Mouse (Mus musculus) cerebellum, adult 9-11 months (tissue): ENCODE data around the gene Iqca.

ENCODE experiments used
- DNase-seq: peaks from one replicate; pipeline ENCODE4 v3.0.0; 2022

The Iqca gene

GRCm38 (mm10) chr1:90153099-90153744, at the start of gene Iqca:
TSS of gene Iqca (minus strand) at chr1:90153401.
- DNase-seq: peak; percentile 3

GRCm38 (mm10) chr1:90202207-90202978, 49.2 kb upstream of the Iqca start:
- DNase-seq: peak; percentile 79

GRCm38 (mm10) chr1:90201655-90202054, 48.5 kb upstream of the Iqca start:
- DNase-seq: no peak

DNA sequence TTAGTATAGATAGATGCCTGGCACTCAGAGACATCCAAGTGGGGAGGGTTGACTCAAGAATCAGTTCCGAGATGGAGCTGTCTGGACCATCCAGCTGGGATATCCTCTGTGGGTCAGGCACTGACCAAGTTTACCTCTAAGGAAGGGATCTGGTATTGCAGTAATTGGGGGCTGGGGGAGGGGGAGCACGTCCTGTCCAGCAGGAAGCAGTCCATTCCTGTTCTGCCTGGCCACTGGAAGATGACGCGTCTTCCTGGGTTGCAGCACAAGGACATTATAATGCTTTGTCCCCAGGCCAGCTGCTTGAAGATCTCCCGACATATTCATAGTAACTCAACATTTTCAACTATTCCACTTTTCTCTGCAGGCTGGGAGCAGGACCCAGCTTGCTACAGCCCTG, 48.0 kb upstream of the Iqca start:
- DNase-seq: no peak

DNA sequence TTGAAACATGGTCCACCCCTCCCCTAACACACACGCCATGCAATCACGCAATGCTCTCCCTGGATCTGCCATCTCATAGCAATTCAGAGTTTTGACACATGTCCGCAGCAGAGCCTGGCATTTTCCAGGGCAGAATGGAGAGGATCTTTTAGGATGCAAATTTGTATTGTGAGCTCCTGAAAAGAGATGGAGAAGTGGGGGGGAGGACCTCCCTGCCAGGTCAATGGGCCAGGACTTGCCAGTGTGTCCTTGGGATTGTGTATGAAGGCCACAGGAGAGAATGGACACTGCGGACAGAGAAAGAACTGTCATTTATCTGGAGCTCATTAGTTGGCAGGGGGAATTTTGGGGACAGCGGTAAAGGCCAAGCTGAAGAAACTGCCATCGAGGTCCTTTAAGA, 35.8 kb upstream of the Iqca start:
- no peak for DNase-seq

- no peak for DNase-seq
Measured at GRCm38 (mm10) chr1:90186874-90187273, 33.7 kb upstream of the Iqca start.

DNA sequence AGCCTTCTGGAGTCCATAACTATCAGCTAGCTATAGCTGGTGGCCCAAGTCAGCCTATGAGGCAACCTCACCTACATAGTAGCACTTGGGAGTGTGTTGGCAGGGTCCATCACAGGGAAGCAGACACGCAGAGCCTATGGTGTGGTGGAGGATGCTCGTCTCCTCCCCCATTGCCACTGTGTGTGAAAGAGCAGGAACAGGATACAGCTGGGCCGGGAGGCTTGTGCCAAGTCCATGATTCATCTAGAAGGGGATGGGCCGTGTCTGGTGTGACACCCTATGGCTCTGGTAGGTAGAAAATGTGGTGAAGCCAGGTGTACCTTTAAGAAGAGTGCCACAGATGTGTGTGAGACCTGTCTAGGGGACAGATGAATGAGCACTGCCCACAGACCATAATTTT, 33.0 kb upstream of the Iqca start:
- no peak for DNase-seq

- DNase-seq: no peak
Measured at GRCm38 (mm10) chr1:90183602-90184001, 30.4 kb upstream of the Iqca start.

DNA sequence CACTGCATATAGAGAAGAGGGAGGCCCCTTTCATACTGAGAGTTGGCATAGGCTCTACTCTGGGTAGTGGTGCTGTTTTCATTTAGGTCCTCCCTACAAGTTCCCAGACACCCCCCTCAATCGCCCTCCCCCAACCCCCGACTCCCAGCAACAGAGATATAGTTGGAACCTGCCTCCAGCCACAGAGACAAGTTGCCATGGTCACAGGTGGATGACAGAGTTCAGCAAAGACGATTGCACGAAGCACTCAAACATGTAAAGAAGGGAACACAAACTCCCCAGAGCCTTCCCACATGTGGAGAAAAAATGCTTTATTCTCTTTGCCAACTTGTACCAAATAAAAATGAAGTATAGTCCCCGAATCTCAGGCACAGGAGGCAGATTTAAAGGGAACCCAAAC, 29.3 kb upstream of the Iqca start:
- no peak for DNase-seq

DNA sequence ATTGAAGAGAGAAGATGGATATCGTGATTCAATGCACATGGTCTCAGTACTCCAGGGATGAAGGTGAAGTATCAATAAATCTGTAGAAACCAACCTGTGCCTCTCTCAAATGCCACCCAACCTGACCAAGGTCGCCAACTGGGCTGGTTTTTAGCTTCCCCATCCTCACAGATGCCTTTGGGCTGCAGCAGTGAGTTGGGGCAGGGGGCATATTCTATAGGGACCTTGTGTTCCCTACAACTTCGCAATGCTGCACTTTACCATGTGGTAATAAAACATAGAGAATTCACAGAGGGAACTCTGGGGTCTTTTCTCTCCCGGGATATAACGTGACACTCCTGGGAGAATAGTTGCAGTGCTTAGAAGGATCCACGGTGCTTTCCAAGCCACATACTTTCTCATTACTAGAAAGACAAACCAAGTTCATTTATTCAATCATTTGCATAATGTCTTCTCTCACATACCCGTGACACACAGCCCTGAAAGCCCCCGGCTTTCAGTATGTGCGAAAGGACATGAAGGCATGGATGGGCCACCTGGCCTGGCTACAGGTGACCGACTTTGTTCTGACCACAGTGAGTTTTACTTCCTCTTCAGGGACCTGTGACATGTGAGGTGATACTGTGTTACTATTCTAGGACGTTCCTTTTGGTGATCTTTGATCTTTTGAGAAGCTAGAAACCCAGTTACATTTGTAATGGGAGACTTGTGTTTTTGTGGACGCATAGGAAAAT, 27.9 kb upstream of the Iqca start:
- no peak for DNase-seq

DNA sequence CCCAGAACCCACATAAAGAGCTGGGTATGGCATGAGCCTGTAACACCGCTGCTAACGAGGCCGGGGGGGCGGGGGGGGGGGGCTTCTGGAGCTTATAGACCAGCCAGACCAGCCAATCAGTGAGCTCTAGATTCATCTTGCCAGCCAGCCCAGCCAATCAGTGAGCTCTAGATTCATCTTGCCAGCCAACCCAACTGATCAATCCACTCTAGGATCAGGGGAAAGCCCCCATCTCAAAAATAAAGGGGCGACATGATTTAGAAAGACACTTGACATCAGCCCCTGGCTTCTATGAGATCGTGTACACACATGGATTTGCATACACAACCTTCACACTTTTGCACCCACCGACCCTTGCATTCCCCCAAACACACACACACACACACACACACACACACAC, 27.3 kb upstream of the Iqca start:
- no peak for DNase-seq

DNA sequence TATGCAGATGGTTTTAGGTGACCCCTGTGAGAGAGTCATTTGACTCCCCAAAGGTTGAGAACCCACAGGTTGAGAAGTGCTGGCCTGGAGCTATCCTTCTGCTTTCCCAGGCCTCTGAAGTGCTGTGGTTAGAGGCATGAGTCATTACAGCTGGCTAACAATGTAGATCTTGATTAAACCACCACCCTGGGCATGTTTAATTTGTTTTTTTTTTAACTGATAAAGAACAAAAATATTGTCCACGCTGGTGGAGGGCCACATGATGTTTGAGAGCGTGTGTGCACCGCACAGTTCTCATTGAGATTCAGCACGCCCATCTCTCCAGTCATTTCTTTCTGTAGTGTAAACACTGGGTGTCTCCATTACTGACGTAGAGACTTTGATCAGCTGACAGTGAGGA, 24.8 kb upstream of the Iqca start:
- DNase-seq: no peak

DNA sequence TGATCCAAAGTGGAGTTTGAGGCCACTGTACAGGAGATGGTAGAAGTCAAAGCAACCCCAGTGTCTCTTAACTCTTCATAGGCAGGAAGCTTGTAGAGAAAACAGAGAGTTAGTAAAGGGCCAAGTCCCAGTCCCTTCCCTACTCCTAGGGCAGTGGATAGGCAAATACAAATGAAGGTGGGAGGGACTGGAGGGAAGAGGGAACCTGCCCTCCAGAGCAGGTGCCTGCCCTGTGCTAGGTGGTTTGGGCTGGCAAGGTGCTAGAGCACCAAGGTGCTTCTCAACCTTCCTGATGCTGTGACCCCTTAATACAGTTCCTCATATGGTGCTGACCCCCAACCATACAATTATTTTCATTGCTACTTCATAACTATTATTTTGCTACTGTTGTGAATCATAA, 24.4 kb upstream of the Iqca start:
- DNase-seq: no peak

DNA sequence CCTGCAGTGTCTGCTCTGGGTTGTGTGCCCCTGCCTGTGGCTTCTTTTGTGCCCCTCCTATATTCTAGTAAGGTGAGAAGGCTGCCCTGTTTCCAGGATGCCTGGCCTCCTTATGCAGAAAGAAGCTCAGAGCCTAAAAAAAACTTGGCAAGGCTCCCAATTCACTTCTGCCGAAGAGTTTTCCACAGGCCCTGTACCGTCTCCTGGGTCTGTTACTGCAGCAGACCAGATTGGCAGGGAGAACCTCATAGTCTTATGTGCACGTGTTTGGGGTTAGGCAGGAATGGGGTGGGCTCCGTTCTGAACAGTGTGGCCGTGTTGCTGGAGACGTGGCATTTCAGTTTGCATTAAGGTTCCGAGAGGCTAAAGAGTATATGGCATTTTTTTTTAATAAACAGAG, 23.0 kb upstream of the Iqca start:
- DNase-seq: no peak

DNA sequence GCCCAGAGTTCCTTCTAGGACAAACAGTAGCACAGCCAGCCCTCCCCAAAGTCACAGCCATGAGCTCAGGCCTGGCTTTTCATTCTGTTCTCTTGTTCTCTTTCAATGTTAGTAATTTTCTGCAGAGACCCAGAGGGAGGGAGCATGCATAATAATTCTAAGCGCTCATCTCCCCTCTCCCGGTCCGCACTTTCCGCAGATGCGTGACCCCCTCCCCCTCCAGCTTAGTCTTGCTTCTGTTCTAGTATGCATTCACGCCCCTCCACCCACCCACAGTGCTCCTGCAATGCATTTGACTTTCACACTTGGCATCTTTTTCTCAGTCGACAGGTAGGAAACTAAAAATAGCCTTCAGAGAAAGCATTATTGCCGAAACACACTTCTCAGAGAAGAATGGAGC, 21.1 kb upstream of the Iqca start:
- DNase-seq: no peak

DNA sequence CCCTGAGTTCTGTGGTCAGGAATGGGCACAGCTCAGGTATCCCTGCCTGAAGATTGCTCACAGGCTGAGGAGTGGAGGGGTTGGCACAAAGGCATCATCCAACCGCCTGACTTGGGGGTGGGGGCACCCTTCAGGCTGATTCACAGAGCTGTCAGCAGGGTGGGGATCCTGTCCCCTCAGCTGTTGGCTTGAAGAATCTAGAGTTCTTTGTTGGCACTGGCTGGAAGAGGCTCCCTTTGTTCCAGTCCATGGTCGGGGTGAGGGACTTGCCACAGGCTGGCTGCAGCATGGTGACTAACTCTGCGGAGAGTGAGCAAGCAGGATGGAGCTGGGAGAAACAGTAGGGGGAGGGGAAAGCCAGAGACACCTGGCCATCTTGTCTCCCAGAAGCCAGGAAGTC, 11.1 kb upstream of the Iqca start:
- DNase-seq: no peak

- DNase-seq: no peak
Measured at GRCm38 (mm10) chr1:90163161-90163560, 10.0 kb upstream of the Iqca start.

DNA sequence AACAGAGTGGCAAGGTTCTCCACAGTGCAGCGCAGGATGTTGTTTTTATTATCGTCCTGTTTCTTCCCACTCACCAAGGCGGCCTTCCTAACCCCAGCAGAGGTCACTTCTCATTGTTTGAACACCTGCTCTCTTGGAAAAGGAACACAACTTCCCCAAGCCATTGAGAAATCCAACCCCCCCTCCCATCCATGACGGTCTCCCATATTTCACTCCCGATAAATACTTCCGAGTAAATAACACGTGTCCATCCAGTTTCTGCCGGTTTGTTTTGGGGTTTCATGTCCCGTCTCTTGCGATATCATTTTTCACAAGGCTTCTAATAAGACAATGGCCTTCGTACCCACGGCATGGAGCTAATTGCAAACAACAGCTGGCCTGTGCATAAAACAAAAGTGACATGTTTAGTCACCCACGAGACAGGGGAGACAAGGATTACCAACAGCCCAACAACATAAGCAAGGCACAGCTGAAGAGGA, 9.2 kb upstream of the Iqca start:
- no peak for DNase-seq

DNA sequence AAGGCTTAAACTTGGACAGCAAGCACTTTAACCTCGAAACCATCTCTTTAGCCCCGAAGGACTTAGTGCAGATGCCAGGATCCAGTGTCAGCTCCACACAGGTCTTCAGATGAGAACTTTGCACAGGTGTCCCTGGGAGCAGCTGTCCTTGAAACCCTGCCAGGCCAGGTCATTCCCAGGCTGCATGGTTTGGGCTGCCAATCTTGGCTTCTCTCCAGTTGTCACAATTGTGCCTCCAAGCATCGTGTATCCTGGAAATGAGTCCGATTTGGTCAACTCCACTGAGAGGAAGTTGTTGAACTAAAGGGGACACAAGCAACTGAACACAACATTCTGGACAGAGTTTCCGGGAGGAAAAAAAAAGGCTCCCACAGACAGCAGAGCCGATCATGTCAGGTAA, 8.4 kb upstream of the Iqca start:
- DNase-seq: no peak

GRCm38 (mm10) chr1:90159927-90160326, 6.7 kb upstream of the Iqca start:
- DNase-seq: no peak

DNA sequence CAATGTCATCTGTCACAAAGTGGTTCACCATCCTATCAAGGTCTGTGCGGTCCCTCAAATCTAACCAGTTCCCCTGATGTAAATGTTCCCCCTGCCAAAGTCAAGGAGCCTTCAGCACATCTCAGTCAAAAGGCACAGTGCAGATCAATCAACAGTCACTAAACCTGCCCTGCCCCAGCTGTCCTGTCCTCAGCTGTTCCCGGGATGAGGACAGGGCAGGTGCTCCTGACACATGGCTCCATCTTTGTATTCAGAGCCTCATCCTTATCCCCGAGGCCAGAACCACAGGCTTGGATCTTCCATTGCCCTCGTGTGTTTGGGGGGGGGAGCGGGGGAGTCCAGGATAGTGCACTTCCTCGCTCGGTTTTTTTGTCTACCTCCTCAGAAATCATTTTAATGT, 3.4 kb upstream of the Iqca start:
- DNase-seq: no peak

DNA sequence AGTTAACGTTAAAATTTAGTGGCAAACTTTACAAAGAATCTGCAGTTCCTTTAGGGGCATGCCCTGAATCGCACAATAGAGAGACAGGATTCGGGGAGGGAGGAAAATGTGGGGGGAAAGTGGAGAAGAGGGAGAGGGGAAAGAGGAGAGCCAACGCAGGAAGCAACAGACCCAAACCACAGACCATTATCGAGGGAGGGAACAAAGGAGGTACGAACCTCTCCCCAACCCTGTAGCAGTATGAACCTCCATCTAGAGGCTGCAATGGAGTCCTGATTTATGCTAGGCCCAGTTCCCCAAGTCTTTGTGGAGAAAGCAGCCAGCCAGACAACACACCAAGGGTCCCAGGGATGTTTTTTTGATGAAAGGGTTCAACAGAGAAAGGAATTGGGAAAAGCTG, 586 bp upstream of the Iqca start:
- no peak for DNase-seq

- DNase-seq: no peak
Measured at GRCm38 (mm10) chr1:90139729-90140128, 13.5 kb downstream of the Iqca start.

DNA sequence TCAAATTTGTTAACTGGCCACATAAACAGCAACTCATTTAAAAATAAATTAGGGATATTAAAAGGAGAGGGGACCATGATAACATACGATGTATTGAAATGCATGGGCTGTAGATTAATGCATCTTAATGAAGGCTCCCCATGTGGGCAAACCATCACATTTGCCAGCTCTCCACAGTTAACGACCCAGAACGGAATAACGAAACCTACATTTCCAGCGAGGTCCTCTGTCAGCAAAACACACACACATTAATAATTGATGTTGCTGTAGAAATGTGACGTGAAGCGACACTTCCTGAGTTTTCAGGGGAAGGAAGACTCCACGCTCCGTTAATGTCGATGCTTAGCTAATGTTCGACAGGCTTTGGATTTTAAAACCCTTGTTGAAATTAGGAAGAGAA, 20.8 kb downstream of the Iqca start:
- DNase-seq: no peak
